Mouse (Mus musculus) testis, adult 2 months (tissue): Measurements from ENCODE around the gene Kcnk4.

ENCODE experiments used
- CTCF ChIP-seq: fragments of 200-500 bp; IDR thresholded peaks from 2 replicates; pipeline ENCODE4 v1.5.1; 2012; ENCODE audit warnings: low read depth, mild to moderate bottlenecking, inconsistent platforms, low read length, moderate library complexity; ENCODE audit not compliant: control insufficient read depth, insufficient read depth, insufficient replicate concordance
- POLR2A ChIP-seq: fragments of 200-500 bp; IDR thresholded peaks from 2 replicates; pipeline ENCODE4 v1.6.1; 2012; ENCODE audit warnings: low read depth, mild to moderate bottlenecking, inconsistent platforms, low read length, moderate library complexity; ENCODE audit not compliant: control insufficient read depth

GRCm38 (mm10) chr19:6925611-6926329, 8.5 kb downstream of the Kcnk4 start:
- TF ChIP-seq CTCF (no peak), POLR2A (no peak)
